Mouse (Mus musculus) forebrain, embryonic 15.5 days (tissue): Measurements from ENCODE around the gene Bak1. TPM values are rescaled to one million over a fixed set of nuclear protein-coding genes. Genes with fewer than 3 reads are reported as not detected.
"Not testable (repeated sequence)": the region's sequence is repeated elsewhere in the genome, so short reads cannot be mapped to it uniquely, and the experiment has no call there.

Experiments used
- ATAC-seq: fragments of 200-750 bp; cut with Nextera tagmentation; replicated peaks from 2 replicates; pipeline ENCODE4 v1.8.0; 2017; ENCODE audit warnings: mild to moderate bottlenecking, moderate TSS enrichment, moderate library complexity
- H3K27ac ChIP-seq: fragments of 300-500 bp; sonication (generic); replicated peaks from 2 replicates; pipeline ENCODE4 v1.5.1; 2015; ENCODE audit warnings: mild to moderate bottlenecking, inconsistent platforms
- H3K27me3 ChIP-seq: fragments of 300-500 bp; sonication (generic); 2 replicates; pipeline ENCODE4 v1.6.1; 2015; ENCODE audit warnings: inconsistent platforms
- H3K36me3 ChIP-seq: fragments of 300-500 bp; sonication (generic); 2 replicates; pipeline ENCODE4 v1.6.1; 2015; ENCODE audit warnings: mild to moderate bottlenecking, inconsistent platforms
- H3K4me1 ChIP-seq: fragments of 300-500 bp; sonication (generic); 2 replicates; pipeline ENCODE4 v1.6.1; 2015; ENCODE audit warnings: inconsistent platforms
- H3K4me2 ChIP-seq: fragments of 300-500 bp; sonication (generic); replicated peaks from 2 replicates; pipeline ENCODE4 v1.6.1; 2015; ENCODE audit warnings: mild to moderate bottlenecking, inconsistent platforms
- H3K4me3 ChIP-seq: fragments of 300-500 bp; sonication (generic); 2 replicates; pipeline ENCODE4 v1.5.1; 2015; ENCODE audit warnings: mild to moderate bottlenecking, inconsistent platforms
- H3K9ac ChIP-seq: fragments of 300-500 bp; sonication (generic); replicated peaks from 2 replicates; pipeline ENCODE4 v1.6.1; 2015; ENCODE audit warnings: mild to moderate bottlenecking, inconsistent platforms
- H3K9me3 ChIP-seq: fragments of 300-500 bp; sonication (generic); 2 replicates; pipeline ENCODE4 v1.6.1; 2016; ENCODE audit warnings: inconsistent platforms
- WGBS: fragments of 180-500 bp; shearing (Covaris S2); methylation state at CpG from one replicate; pipeline ENCODE4 v1.1.7; 2015; ENCODE audit warnings: mixed read lengths; 5-methylcytosine and 5-hydroxymethylcytosine counted together
- polyA plus RNA-seq: library from polyadenylated mRNA; unstranded; fragments of >200 nt; fragmentation: Nextera tagmentation; extraction: Ambion mirVana; gene quantifications from 2 replicates; pipeline ENCODE4 v1.2.1, GENCODE M21; 2015

Bak1 gene
- polyA plus RNA-seq, 1 experiment from 2014 or later, result 2.3 TPM

DNA sequence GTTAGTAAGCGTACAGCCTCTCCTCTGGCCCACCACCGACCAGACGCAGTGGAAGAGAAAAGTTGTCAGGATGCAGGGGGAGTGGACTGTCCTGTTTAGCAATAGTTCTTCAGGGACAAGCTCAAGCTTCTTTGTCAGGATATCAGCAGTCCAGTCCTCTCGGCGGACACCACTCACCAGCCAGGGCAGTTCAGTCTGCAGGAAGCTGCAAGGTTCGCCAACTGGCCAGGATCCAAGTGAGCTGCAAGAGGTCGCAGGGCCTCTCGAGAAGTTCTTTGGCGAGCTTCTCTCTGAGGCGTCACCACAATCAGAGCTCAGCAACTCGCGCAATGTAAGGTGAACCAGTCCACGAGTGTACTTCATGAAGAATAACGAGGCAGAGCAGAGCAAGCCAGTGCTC is 34.4 kb downstream of the Bak1 start:
- Histone ChIP-seq H3K4me1 (no peaks in the 10 kb centered on the region), H3K9me3 (no peaks in the 10 kb centered on the region), H3K27ac (no peak overlapping the region), H3K4me3 (no peak overlapping the region), H3K4me2 (no peak overlapping the region), H3K36me3 (no peaks in the 10 kb centered on the region), H3K27me3 (no peaks in the 10 kb centered on the region), H3K9ac (no peak overlapping the region)
- WGBS, result 69% methylated on average over 14 of the region's 14 CpGs
- no peak for ATAC-seq

GRCm38 (mm10) chr17:26990521-26990920 is 38.3 kb downstream of the Bak1 start:
- no peak for ATAC-seq
- no peaks in the 10 kb centered on the region for H3K36me3 ChIP-seq
- no peak overlapping the region for H3K4me2 ChIP-seq
- H3K27ac ChIP-seq, result no peak overlapping the region
- H3K9ac ChIP-seq, result no peak overlapping the region
- H3K4me3 ChIP-seq, result no peak overlapping the region
- no peaks in the 10 kb centered on the region for H3K4me1 ChIP-seq
- H3K27me3 ChIP-seq, result no peaks in the 10 kb centered on the region
- H3K9me3 ChIP-seq, result no peaks in the 10 kb centered on the region

- peaks cover 5% of the 10 kb centered on the region for H3K36me3 ChIP-seq
- no peak overlapping the region for H3K4me3 ChIP-seq
- no peaks in the 10 kb centered on the region for H3K9me3 ChIP-seq
- 89% methylated on average over 10 of the region's 10 CpGs for WGBS
- H3K27ac ChIP-seq, result no peak overlapping the region
- H3K9ac ChIP-seq, result no peak overlapping the region
- H3K4me1 ChIP-seq, result no peaks in the 10 kb centered on the region
- H3K27me3 ChIP-seq, result no peaks in the 10 kb centered on the region
- ATAC-seq, result no peak
- H3K4me2 ChIP-seq, result no peak overlapping the region
Measured at GRCm38 (mm10) chr17:26985503-26986179, 43.2 kb downstream of the Bak1 start.

DNA sequence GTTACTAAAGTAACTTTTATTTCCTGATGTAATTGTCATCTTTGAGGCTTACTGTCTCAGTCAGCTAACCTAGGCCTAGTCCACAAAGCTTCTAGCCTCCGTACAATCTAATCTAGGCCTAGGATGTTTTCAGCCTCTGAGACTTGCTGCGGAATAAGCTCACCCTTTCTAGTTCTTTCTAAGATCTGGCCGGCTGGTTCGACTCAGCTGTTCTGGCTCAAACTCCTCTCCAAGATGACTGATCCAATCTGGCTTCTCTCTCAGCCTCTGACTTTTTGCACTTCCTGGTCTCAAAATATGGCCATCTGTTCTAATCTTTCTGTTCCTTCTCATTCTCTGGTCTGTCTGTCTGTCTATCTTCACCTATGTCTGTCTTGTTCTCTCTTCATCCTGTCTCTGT is 45.4 kb downstream of the Bak1 start:
- Histone ChIP-seq H3K4me3 (no peak overlapping the region), H3K9ac (no peak overlapping the region), H3K27ac (no peak overlapping the region), H3K36me3 (peaks cover 18% of the 10 kb centered on the region), H3K27me3 (no peaks in the 10 kb centered on the region), H3K9me3 (no peaks in the 10 kb centered on the region), H3K4me2 (no peak overlapping the region), H3K4me1 (0 out of 2 replicates have a peak, but pooled peaks cover 4% of the 10 kb centered on the region)
- WGBS, result 99% methylated on average over 4 of the region's 4 CpGs
- no peak for ATAC-seq

- peaks cover 39% of the 10 kb centered on the region for H3K36me3 ChIP-seq
- H3K27me3 ChIP-seq, result no peaks in the 10 kb centered on the region
- no peak overlapping the region for H3K4me3 ChIP-seq
- ATAC-seq, result no peak
- H3K4me2 ChIP-seq, result no peak overlapping the region
- no peak overlapping the region for H3K9ac ChIP-seq
- peaks cover 17% of the 10 kb centered on the region for H3K4me1 ChIP-seq
- 74% methylated on average over 2 of the region's 2 CpGs for WGBS
- no peak overlapping the region for H3K27ac ChIP-seq
- no peaks in the 10 kb centered on the region for H3K9me3 ChIP-seq
Measured at GRCm38 (mm10) chr17:26981050-26981449, 47.8 kb downstream of the Bak1 start.

DNA sequence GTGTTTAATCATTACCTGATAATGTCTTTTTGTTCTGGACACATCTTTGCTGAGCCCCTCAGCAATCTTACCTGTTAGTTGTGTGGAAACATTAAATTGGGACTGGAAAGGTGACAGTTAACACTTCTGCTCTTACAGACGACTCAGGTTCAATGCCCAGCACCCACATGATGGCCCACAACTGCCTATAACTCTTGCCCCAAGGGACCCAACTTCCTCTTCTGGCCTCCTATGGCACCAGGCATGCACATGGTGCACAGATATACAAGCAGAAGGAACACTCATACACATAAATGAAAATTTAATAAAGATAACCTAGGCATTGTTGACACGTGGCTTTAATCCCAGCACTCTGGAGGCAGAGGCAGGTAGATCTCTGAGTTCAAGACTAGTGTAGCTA is 49.4 kb downstream of the Bak1 start:
- Histone ChIP-seq H3K4me1 (peaks cover 33% of the 10 kb centered on the region), H3K9me3 (no peaks in the 10 kb centered on the region), H3K27ac (no peak overlapping the region), H3K9ac (no peak overlapping the region), H3K4me2 (no peak overlapping the region), H3K36me3 (peaks cover 51% of the 10 kb centered on the region), H3K4me3 (no peak overlapping the region), H3K27me3 (no peaks in the 10 kb centered on the region)
- no peak for ATAC-seq
- WGBS, result 78% methylated on average over 2 of the region's 2 CpGs

DNA sequence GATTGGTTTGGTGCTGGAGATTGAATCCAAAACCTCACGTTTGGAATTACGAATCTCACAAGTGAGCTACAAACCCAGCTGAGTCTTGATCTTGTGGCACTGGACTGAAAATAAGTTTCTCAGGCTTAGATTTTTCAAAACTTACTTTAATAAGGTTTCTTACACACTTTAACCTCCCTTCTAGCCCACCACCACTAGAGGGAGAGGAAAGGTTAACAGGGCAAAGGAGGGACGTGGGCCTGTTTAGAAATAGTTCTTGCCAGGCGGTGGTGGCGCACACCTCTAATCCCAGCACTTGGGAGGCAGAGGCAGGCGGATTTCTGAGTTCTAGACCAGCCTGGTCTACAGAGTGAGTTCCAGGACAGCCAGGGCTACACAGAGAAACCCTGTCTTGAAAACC is 51.5 kb downstream of the Bak1 start:
- peaks cover 46% of the 10 kb centered on the region for H3K4me1 ChIP-seq
- not testable (repeated sequence) for H3K27ac ChIP-seq, H3K4me2 ChIP-seq, H3K27me3 ChIP-seq, ATAC-seq, H3K4me3 ChIP-seq, H3K9me3 ChIP-seq, H3K9ac ChIP-seq
- WGBS, result 87% methylated on average over 6 of the region's 6 CpGs
- peaks cover 53% of the 10 kb centered on the region for H3K36me3 ChIP-seq

- Histone ChIP-seq H3K9ac (no peak overlapping the region), H3K4me3 (no peak overlapping the region), H3K9me3 (no peaks in the 10 kb centered on the region), H3K36me3 (peaks cover 51% of the 10 kb centered on the region), H3K27ac (no peak overlapping the region), H3K27me3 (no peaks in the 10 kb centered on the region), H3K4me2 (no peak overlapping the region), H3K4me1 (peaks cover 62% of the 10 kb centered on the region)
- ATAC-seq, result no peak
Measured at GRCm38 (mm10) chr17:26975415-26975814, 53.4 kb downstream of the Bak1 start.

GRCm38 (mm10) chr17:26974547-26974946 is 54.3 kb downstream of the Bak1 start:
- Histone ChIP-seq H3K36me3 (peaks cover 54% of the 10 kb centered on the region), H3K4me2 (peak overlapping the region; percentile 84; the same call in 1 of the 2 replicates), H3K9ac (no peak overlapping the region), H3K9me3 (no peaks in the 10 kb centered on the region), H3K4me1 (peaks cover 62% of the 10 kb centered on the region), H3K4me3 (no peak overlapping the region), H3K27me3 (no peaks in the 10 kb centered on the region), H3K27ac (no peak overlapping the region)
- ATAC-seq, result no peak
- WGBS, result 95% methylated on average over 15 of the region's 15 CpGs

DNA sequence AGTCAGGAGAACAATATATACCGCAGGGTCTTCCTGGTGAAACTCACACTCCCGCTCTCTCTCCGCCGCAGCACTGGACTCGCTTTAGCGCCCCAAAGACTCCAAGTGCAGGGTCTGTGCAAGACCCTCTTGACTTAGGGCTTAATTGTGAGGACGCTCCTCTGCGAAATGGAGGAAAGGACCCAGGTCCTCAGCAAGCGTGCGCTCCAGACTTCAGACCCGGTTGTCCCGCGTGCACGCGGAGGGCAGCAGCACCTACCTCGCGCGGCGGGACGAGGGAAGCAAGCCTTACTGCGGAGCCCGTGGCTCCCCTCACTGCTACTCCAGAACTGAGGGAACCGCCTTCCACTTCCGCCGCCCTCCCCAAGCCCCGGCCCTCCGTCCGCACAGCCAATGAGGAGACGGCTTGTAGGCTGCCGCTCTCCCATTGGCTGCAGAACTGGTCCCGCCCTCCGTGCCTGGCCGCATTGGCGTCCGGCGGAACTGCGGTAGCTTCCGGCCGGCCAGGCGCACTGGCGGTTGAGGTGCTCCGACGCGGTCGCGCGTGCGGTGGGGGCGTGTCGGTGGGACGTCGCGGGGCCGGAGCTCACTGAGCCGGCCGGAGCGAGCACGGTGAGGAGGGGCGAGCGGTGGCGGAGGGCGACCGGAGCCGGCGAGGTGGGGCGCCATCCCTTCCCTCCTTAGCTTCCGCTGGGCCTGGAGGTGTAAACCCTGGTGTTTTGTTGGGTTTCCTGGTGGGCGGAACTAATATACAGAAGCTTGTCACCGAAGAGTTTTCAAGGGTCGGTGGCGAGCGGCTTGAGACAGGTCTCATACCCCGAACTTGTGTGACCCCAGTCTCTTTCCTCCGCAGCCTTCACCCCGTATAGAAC is 55.9 kb downstream of the Bak1 start, which contains the start of gene Zbtb9:
Zbtb9 (plus strand) TSS at position 465 of the 872 bp plus-strand sequence.
- Histone ChIP-seq H3K4me3 (peak within 1 kb of the TSS; percentile 86), H3K36me3 (peaks cover 50% of the 10 kb centered on the region), H3K4me2 (peak within 1 kb of the TSS; percentile 84), H3K9me3 (no peaks in the 10 kb centered on the region), H3K9ac (peak within 1 kb of the TSS; percentile 75), H3K4me1 (peaks cover 58% of the 10 kb centered on the region), H3K27ac (peak within 1 kb of the TSS; percentile 74), H3K27me3 (no peaks in the 10 kb centered on the region)
- ATAC-seq, result peak; percentile 100
- WGBS, result under 1% methylated on average over 72 of the region's 75 CpGs

GRCm38 (mm10) chr17:26972107-26972506 is 56.7 kb downstream of the Bak1 start:
- Histone ChIP-seq H3K4me1 (peaks cover 56% of the 10 kb centered on the region), H3K9me3 (no peaks in the 10 kb centered on the region), H3K4me2 (peak overlapping the region; percentile 84), H3K9ac (peak overlapping the region; percentile 75), H3K36me3 (peaks cover 51% of the 10 kb centered on the region), H3K27me3 (no peaks in the 10 kb centered on the region), H3K27ac (peak overlapping the region; percentile 74), H3K4me3 (peak overlapping the region; percentile 86)
- 9% methylated on average over 3 of the region's 3 CpGs for WGBS
- no peak for ATAC-seq

DNA sequence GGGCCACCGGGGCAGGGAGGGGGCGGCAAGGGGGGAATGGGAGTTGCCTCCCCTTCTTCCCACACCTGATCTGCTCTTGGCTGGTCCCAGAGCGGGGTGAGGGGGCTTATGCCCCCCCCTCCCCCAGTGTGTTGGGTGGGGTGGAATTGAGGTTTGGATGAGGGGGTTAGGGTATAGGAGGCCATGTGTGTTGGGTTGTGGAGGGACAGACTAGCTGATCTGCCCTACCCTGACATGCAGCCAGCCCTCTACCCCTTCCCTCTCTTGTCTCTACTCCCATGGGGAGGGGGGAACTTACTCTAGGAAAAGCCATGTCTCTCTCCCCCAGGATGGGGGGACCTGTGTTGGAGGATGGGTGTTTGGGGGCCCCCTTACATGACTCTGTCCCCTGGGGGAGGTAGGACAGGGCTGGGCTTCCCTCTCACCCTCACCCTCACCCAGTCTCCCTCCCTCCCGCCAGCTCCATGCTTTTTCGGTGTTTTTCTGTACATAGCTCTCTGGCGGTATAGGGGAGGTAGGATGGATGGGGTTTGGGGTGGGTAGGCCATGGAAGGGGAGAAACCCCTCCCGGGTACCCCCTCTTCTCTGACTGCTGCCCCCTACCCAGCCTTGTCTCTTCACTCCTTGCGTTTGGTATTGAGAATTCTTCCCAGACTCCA is 57.4 kb downstream of the Bak1 start:
- Histone ChIP-seq H3K36me3 (peaks cover 51% of the 10 kb centered on the region), H3K4me2 (no peak overlapping the region), H3K27ac (no peak overlapping the region), H3K4me1 (peaks cover 48% of the 10 kb centered on the region), H3K27me3 (no peaks in the 10 kb centered on the region), H3K9ac (no peak overlapping the region), H3K9me3 (no peaks in the 10 kb centered on the region), H3K4me3 (no peak overlapping the region)
- ATAC-seq, result no peak
- 50% methylated on average over 8 of the region's 8 CpGs for WGBS
